11 mouse cellular contexts compared by ENCODE assay signal in the genomic region with DNA sequence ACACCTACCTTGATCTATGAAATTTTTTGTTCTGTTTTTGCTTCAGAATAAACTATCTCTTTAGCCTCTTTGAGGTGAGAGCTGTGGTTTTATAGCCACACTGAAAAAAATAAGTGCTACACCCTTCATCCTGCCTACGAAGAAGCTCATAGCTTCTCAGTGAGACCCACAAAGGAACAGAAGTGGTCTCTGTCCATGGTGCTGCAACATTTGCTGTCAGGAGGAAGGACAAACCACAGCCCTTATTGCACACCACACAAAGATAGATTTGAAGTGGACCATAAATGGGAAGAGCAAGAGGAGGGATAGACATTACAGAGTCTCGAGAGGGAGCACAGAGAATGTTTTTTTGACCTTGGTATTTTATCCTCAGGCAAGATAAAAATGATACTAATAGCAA. TPM values are rescaled to one million over a fixed set of nuclear protein-coding genes. Genes with fewer than 3 reads are reported as not detected.
A peak's percentile ranks its signal among the peaks of the same experiment; 100 is the strongest.
DNase-seq lines count a peak whose midpoint lies in the region.
"Had no signal": no experiment of that assay in that cellular context is flagged by ENCODE, and none has a peak within 500 bp of the region (broad histone marks: within the 10 kb centered on the region; RNA-seq: fewer than 3 reads in every experiment).

No protein-coding gene starts in this region.

- no peak overlapping the region for H3K4me3 ChIP-seq in embryonic facial prominence, embryonic 10.5 days
- H3K4me3 ChIP-seq: hindbrain, embryonic 13.5 days had no signal

- no peak overlapping the region for H3K27ac ChIP-seq in embryonic facial prominence, embryonic 10.5 days (replicated peaks)
- H3K27ac ChIP-seq: hindbrain, embryonic 13.5 days had no signal

- no peaks in the 10 kb centered on the region for H3K36me3 ChIP-seq in embryonic facial prominence, embryonic 10.5 days (replicated peaks)
- H3K36me3 ChIP-seq: hindbrain, embryonic 13.5 days had no signal

- H3K9me3 ChIP-seq in embryonic facial prominence, embryonic 10.5 days = no peaks in the 10 kb centered on the region
- H3K9me3 ChIP-seq: hindbrain, embryonic 13.5 days had no signal

- peak; percentile 63 for DNase-seq in adrenal gland, postnatal 10 days
- no peak for DNase-seq in adrenal gland, postnatal 4 days (ENCODE audit: low spot score in 2 of 2)
- peak; percentile 22 for DNase-seq in ovary, postnatal 14 days (ENCODE audit: low spot score)
- no peak for DNase-seq in ovary, postnatal 36 days (ENCODE audit: low spot score)
- peak; percentile 56 for DNase-seq in embryonic facial prominence, embryonic 10.5 days (ENCODE audit: low spot score)
- peak; percentile 42 to 45 for DNase-seq in thymus, postnatal 36 days
- DNase-seq in urinary bladder, postnatal 36 days (ENCODE audit: low spot score in 2 of 2) = no peak
- no peak for DNase-seq in gastrocnemius, adult 18-20 months (ENCODE audit: low spot score)
- DNase-seq: gastrocnemius, postnatal 14 days; liver, postnatal 0 days had no signal

- H3K27me3 ChIP-seq in embryonic facial prominence, embryonic 10.5 days (replicated peaks; ENCODE audit: low read depth, poor library complexity, severe bottlenecking) = no peaks in the 10 kb centered on the region

- H3K4me1 ChIP-seq in embryonic facial prominence, embryonic 10.5 days = peaks cover 38% of the 10 kb centered on the region
- H3K4me1 ChIP-seq: hindbrain, embryonic 13.5 days had no signal

- WGBS in embryonic facial prominence, embryonic 10.5 days = 55% methylated on average over 2 of the region's 2 CpGs

RNA-seq across cellular contexts. Expression of a gene that starts 16.4 kb away (rescaled TPM):
- 10 to 100 TPM; 35.4 to 48.2 TPM for total RNA-seq in adrenal gland, postnatal 10 days (2021)
- 10 to 100 TPM; 52.3 to 72.3 TPM for total RNA-seq in adrenal gland, postnatal 4 days (2021)
- polyA plus RNA-seq in embryonic facial prominence, embryonic 10.5 days (2016; fragmentation: Nextera tagmentation; extraction: Ambion mirVana) = 57.7 and 66.2 TPM in 2 replicates
- 1 to 10 TPM; 1.2 to 1.8 TPM for total RNA-seq in gastrocnemius, adult 18-20 months (2021)

RNA-seq across cellular contexts. Expression of a gene that starts 54.0 kb away (rescaled TPM):
- total RNA-seq in adrenal gland, postnatal 10 days (2021) = 10 to 100 TPM; 25.7 TPM
- total RNA-seq in adrenal gland, postnatal 4 days (2021) = 10 to 100 TPM; 25.7 to 29.2 TPM
- polyA plus RNA-seq in embryonic facial prominence, embryonic 10.5 days (2016; fragmentation: Nextera tagmentation; extraction: Ambion mirVana) = 37.4 and 38.2 TPM in 2 replicates
- total RNA-seq in gastrocnemius, adult 18-20 months (2021) = 1 to 10 TPM; 4.6 to 7.5 TPM

Comparison
In these comparisons a context has a peak if more than half of its experiments do, and no peak if none do; other contexts are left out.
1. DNase-seq: peak in adrenal gland, postnatal 10 days (single experiment), ovary, postnatal 14 days (single experiment), embryonic facial prominence, embryonic 10.5 days (single experiment) and thymus, postnatal 36 days (2 of 2); none in adrenal gland, postnatal 4 days (0 of 2), ovary, postnatal 36 days (single experiment), urinary bladder, postnatal 36 days (0 of 2) and gastrocnemius, adult 18-20 months (single experiment).
2. RNA of a gene that starts 16.4 kb away (total RNA-seq): 52.3 to 72.3 TPM in adrenal gland, postnatal 4 days and 35.4 to 48.2 TPM in adrenal gland, postnatal 10 days; 1.2 to 1.8 TPM in gastrocnemius, adult 18-20 months; every median in the first group is over 10 times any median in the second.